Mouse (Mus musculus): ENCODE data around the gene Tnfaip3.
A peak's percentile ranks its signal among the peaks of the same experiment; 100 is the strongest.

Tnfaip3 gene

GRCm38 (mm10) chr10:19015257-19015862, at the start of gene Tnfaip3:
Tnfaip3 (minus strand) TSS chr10:19015657.
- DNase-seq (ENCODE audit: low spot score in 2 of 2), result peak; percentile 99 to 100

- DNase-seq (ENCODE audit: low spot score in 2 of 2), result peak; percentile 37 to 62
These were observed 49.5 kb upstream of the Tnfaip3 start for GRCm38 (mm10) chr10:19064651-19065601.

- no peak for DNase-seq (ENCODE audit: low spot score in 2 of 2)
These were observed 48.2 kb upstream of the Tnfaip3 start for GRCm38 (mm10) chr10:19063670-19064069.

GRCm38 (mm10) chr10:19063208-19063607, 47.8 kb upstream of the Tnfaip3 start:
- DNase-seq (ENCODE audit: low spot score in 2 of 2), result peak in 1 of 2 experiments; percentile 19

GRCm38 (mm10) chr10:19062098-19062905, 46.8 kb upstream of the Tnfaip3 start:
- DNase-seq (ENCODE audit: low spot score in 2 of 2), result peak; percentile 91 to 95

GRCm38 (mm10) chr10:19061201-19061600, 45.7 kb upstream of the Tnfaip3 start:
- no peak for DNase-seq (ENCODE audit: low spot score in 2 of 2)

GRCm38 (mm10) chr10:19053524-19053923, 38.1 kb upstream of the Tnfaip3 start:
- DNase-seq (ENCODE audit: low spot score in 2 of 2), result no peak

- DNase-seq (ENCODE audit: low spot score in 2 of 2), result peak in 1 of 2 experiments; percentile 34
These were observed 30.5 kb upstream of the Tnfaip3 start for GRCm38 (mm10) chr10:19045986-19046385.

- DNase-seq (ENCODE audit: low spot score in 2 of 2), result no peak
These were observed 29.5 kb upstream of the Tnfaip3 start for GRCm38 (mm10) chr10:19044765-19045516.

- DNase-seq (ENCODE audit: low spot score in 2 of 2), result peak; percentile 61 to 64
These were observed 28.2 kb upstream of the Tnfaip3 start for GRCm38 (mm10) chr10:19043529-19044262.

GRCm38 (mm10) chr10:19040147-19040546, 24.7 kb upstream of the Tnfaip3 start:
- no peak for DNase-seq (ENCODE audit: low spot score in 2 of 2)

GRCm38 (mm10) chr10:19034764-19035163, 19.3 kb upstream of the Tnfaip3 start:
- no peak for DNase-seq (ENCODE audit: low spot score in 2 of 2)

GRCm38 (mm10) chr10:19033696-19034095, 18.2 kb upstream of the Tnfaip3 start:
- peak in 1 of 2 experiments; percentile 12 for DNase-seq (ENCODE audit: low spot score in 2 of 2)

- DNase-seq (ENCODE audit: low spot score in 2 of 2), result no peak
These were observed 16.4 kb upstream of the Tnfaip3 start for GRCm38 (mm10) chr10:19031875-19032274.

- no peak for DNase-seq (ENCODE audit: low spot score in 2 of 2)
These were observed 15.2 kb upstream of the Tnfaip3 start for GRCm38 (mm10) chr10:19030628-19031027.

GRCm38 (mm10) chr10:19026710-19027109, 11.3 kb upstream of the Tnfaip3 start:
- DNase-seq (ENCODE audit: low spot score in 2 of 2), result no peak

GRCm38 (mm10) chr10:19024353-19024752, 8.9 kb upstream of the Tnfaip3 start:
- no peak for DNase-seq (ENCODE audit: low spot score in 2 of 2)

- no peak for DNase-seq (ENCODE audit: low spot score in 2 of 2)
These were observed 8.3 kb upstream of the Tnfaip3 start for GRCm38 (mm10) chr10:19023622-19024326.

- DNase-seq (ENCODE audit: low spot score in 2 of 2), result no peak
These were observed 6.8 kb upstream of the Tnfaip3 start for GRCm38 (mm10) chr10:19022272-19022671.
